ENCODE assay signal across 8 mouse cellular contexts in genomic region chr7:80269751-80270255, GRCm38 (mm10). TPM values are rescaled to one million over a fixed set of nuclear protein-coding genes. Genes with fewer than 3 reads are reported as not detected.
DNase-seq lines count a peak whose midpoint lies in the region; ATAC-seq and TF ChIP-seq lines count a peak whose summit lies in the region.

No protein-coding gene starts in this region.

- intact Hi-C loops in left cerebral cortex, postnatal 4 days (cut with DNase I), result no loop called here

- H3K9me3 ChIP-seq in forebrain, postnatal 0 days (ENCODE audit: low read length), result peaks cover 3% of the 10 kb centered on the region; the same call in 1 of the 2 replicates
- peaks cover 11% of the 10 kb centered on the region for H3K9me3 ChIP-seq in limb, embryonic 12.5 days
- H3K9me3 ChIP-seq in midbrain, embryonic 14.5 days (ENCODE audit: control insufficient read depth, low read length), result peaks cover 8% of the 10 kb centered on the region; the same call in 1 of the 2 replicates

- ATAC-seq in forebrain, postnatal 0 days, result peak; percentile 59
- ATAC-seq in limb, embryonic 12.5 days (ENCODE audit: insufficient number of reproducible peaks, insufficient read depth, low FRiP score, low TSS enrichment, low read depth), result peak; percentile 29; the same call in 1 of the 2 replicates
- peak; percentile 71 for ATAC-seq in midbrain, embryonic 14.5 days (ENCODE audit: low FRiP score, low TSS enrichment)

- 4% methylated on average over 23 of the region's 23 CpGs for WGBS in forebrain, postnatal 0 days
- under 1% methylated on average over 23 of the region's 23 CpGs for WGBS in limb, embryonic 12.5 days
- under 1% methylated on average over 23 of the region's 23 CpGs for WGBS in midbrain, embryonic 14.5 days

- H3K27ac ChIP-seq in forebrain, postnatal 0 days (ENCODE audit: low read depth, low read length), result peak overlapping the region; percentile 81
- H3K27ac ChIP-seq in limb, embryonic 12.5 days, result no peak overlapping the region
- peak overlapping the region; percentile 74 for H3K27ac ChIP-seq in midbrain, embryonic 14.5 days (replicated peaks; ENCODE audit: low read depth, low read length)

- peaks cover 20% of the 10 kb centered on the region for H3K4me1 ChIP-seq in forebrain, postnatal 0 days (ENCODE audit: insufficient read depth)
- H3K4me1 ChIP-seq in limb, embryonic 12.5 days (replicated peaks), result peaks cover 14% of the 10 kb centered on the region
- peaks cover 16% of the 10 kb centered on the region for H3K4me1 ChIP-seq in midbrain, embryonic 14.5 days (ENCODE audit: control insufficient read depth, insufficient read depth, low read length)

- no peak for TF ChIP-seq CTCF in forebrain, postnatal 0 days (IDR thresholded peaks at IDR 0.05; ENCODE audit: low read depth)

- DNase-seq in left cerebral cortex, postnatal 4 days, result peak; percentile 51
- no peak for DNase-seq in left cerebral cortex, adult 9 months (ENCODE audit: low spot score in 2 of 2)
- DNase-seq in brain, adult 2 months (ENCODE audit: low read depth, low spot score), result peak; percentile 59
- DNase-seq in forebrain, postnatal 0 days, result no peak
- DNase-seq in midbrain, embryonic 14.5 days, result no peak
- no peak for DNase-seq in B cell, adult 2 months
- DNase-seq in spleen, postnatal 14 days (ENCODE audit: low spot score in 2 of 2), result no peak

- H3K4me3 ChIP-seq in forebrain, postnatal 0 days (ENCODE audit: low read depth, low read length), result peak overlapping the region; percentile 78
- peak overlapping the region; percentile 75 for H3K4me3 ChIP-seq in limb, embryonic 12.5 days (replicated peaks)
- peak overlapping the region; percentile 85 for H3K4me3 ChIP-seq in midbrain, embryonic 14.5 days (replicated peaks; ENCODE audit: low read depth, low read length)

- peaks cover 38% of the 10 kb centered on the region for H3K36me3 ChIP-seq in forebrain, postnatal 0 days (ENCODE audit: insufficient read depth)
- H3K36me3 ChIP-seq in limb, embryonic 12.5 days, result peaks cover 47% of the 10 kb centered on the region
- H3K36me3 ChIP-seq in midbrain, embryonic 14.5 days (ENCODE audit: control insufficient read depth, insufficient read depth, low read length), result peaks cover 46% of the 10 kb centered on the region

- H3K4me2 ChIP-seq in forebrain, postnatal 0 days (ENCODE audit: low read depth), result peak overlapping the region; percentile 90
- H3K4me2 ChIP-seq in limb, embryonic 12.5 days, result peak overlapping the region; percentile 95
- H3K4me2 ChIP-seq in midbrain, embryonic 14.5 days (ENCODE audit: low read length), result peak overlapping the region; percentile 89

- H3K9ac ChIP-seq in forebrain, postnatal 0 days, result peak overlapping the region; percentile 81
- H3K9ac ChIP-seq in limb, embryonic 12.5 days (replicated peaks), result peak overlapping the region; percentile 74
- H3K9ac ChIP-seq in midbrain, embryonic 14.5 days (replicated peaks; ENCODE audit: low read length), result peak overlapping the region; percentile 88

- H3K27me3 ChIP-seq in forebrain, postnatal 0 days (ENCODE audit: insufficient read depth, low read length), result no peaks in the 10 kb centered on the region
- no peaks in the 10 kb centered on the region for H3K27me3 ChIP-seq in limb, embryonic 12.5 days
- no peaks in the 10 kb centered on the region for H3K27me3 ChIP-seq in midbrain, embryonic 14.5 days (ENCODE audit: control insufficient read depth, insufficient read depth, low read length)

RNA-seq across cellular contexts. Expression of gene Vps33b, which starts 0.4 kb away (rescaled TPM):
- 10 to 100 TPM; 34.1 to 36.0 TPM for total RNA-seq in left cerebral cortex, postnatal 4 days (2021)
- total RNA-seq in forebrain, postnatal 0 days (2014; rRNA removed), result 37.5 and 41.0 TPM in 2 replicates
- polyA plus RNA-seq in forebrain, postnatal 0 days (2015; fragmentation: Nextera tagmentation; extraction: Ambion mirVana), result 8.3 and 15.0 TPM in 2 replicates
- 12.6 and 13.7 TPM in 2 replicates for polyA plus RNA-seq in limb, embryonic 12.5 days (2016; fragmentation: Nextera tagmentation; extraction: Ambion mirVana)
- polyA plus RNA-seq in midbrain, embryonic 14.5 days (2014; fragmentation: Nextera tagmentation; extraction: Ambion mirVana), result 18.8 and 21.9 TPM in 2 replicates

RNA-seq across cellular contexts. Expression of gene Ngrn, which starts 8.8 kb away (rescaled TPM):
- total RNA-seq in left cerebral cortex, postnatal 4 days (2021), result 10 to 100 TPM; 41.6 to 42.7 TPM
- 67.2 and 74.9 TPM in 2 replicates for total RNA-seq in forebrain, postnatal 0 days (2014; rRNA removed)
- 71.4 and 72.0 TPM in 2 replicates for polyA plus RNA-seq in forebrain, postnatal 0 days (2015; fragmentation: Nextera tagmentation; extraction: Ambion mirVana)
- polyA plus RNA-seq in limb, embryonic 12.5 days (2016; fragmentation: Nextera tagmentation; extraction: Ambion mirVana), result 50.3 and 53.7 TPM in 2 replicates
- 67.3 and 70.8 TPM in 2 replicates for polyA plus RNA-seq in midbrain, embryonic 14.5 days (2014; fragmentation: Nextera tagmentation; extraction: Ambion mirVana)

RNA-seq across cellular contexts. Expression of gene Ttll13, which starts 23.6 kb away (rescaled TPM):
- 1 to 10 TPM; 1.1 to 2.2 TPM for total RNA-seq in left cerebral cortex, postnatal 4 days (2021)
- total RNA-seq in forebrain, postnatal 0 days (2014; rRNA removed), result 0.48 and 2.0 TPM in 2 replicates
- 1.4 and 1.5 TPM in 2 replicates for polyA plus RNA-seq in forebrain, postnatal 0 days (2015; fragmentation: Nextera tagmentation; extraction: Ambion mirVana)
- polyA plus RNA-seq in limb, embryonic 12.5 days (2016; fragmentation: Nextera tagmentation; extraction: Ambion mirVana), result 0.41 and 0.79 TPM in 2 replicates
- polyA plus RNA-seq in midbrain, embryonic 14.5 days (2014; fragmentation: Nextera tagmentation; extraction: Ambion mirVana), result 1.2 and 2.2 TPM in 2 replicates

RNA-seq across cellular contexts. Expression of gene Prc1, which starts 24.4 kb away (rescaled TPM):
- 10 to 100 TPM; 16.5 to 18.0 TPM for total RNA-seq in left cerebral cortex, postnatal 4 days (2021)
- 12.2 and 17.1 TPM in 2 replicates for total RNA-seq in forebrain, postnatal 0 days (2014; rRNA removed)
- polyA plus RNA-seq in forebrain, postnatal 0 days (2015; fragmentation: Nextera tagmentation; extraction: Ambion mirVana), result 19.0 and 23.9 TPM in 2 replicates
- 133 and 144 TPM in 2 replicates for polyA plus RNA-seq in limb, embryonic 12.5 days (2016; fragmentation: Nextera tagmentation; extraction: Ambion mirVana)
- 25.4 and 47.7 TPM in 2 replicates for polyA plus RNA-seq in midbrain, embryonic 14.5 days (2014; fragmentation: Nextera tagmentation; extraction: Ambion mirVana)

RNA-seq across cellular contexts. Expression of gene Gdpgp1, which starts 37.1 kb away (rescaled TPM):
- total RNA-seq in left cerebral cortex, postnatal 4 days (2021), result 1 to 10 TPM; 4.6 to 5.1 TPM
- 4.1 and 5.8 TPM in 2 replicates for total RNA-seq in forebrain, postnatal 0 days (2014; rRNA removed)
- polyA plus RNA-seq in forebrain, postnatal 0 days (2015; fragmentation: Nextera tagmentation; extraction: Ambion mirVana), result 1.3 and 2.6 TPM in 2 replicates
- polyA plus RNA-seq in limb, embryonic 12.5 days (2016; fragmentation: Nextera tagmentation; extraction: Ambion mirVana), result 3.2 and 3.7 TPM in 2 replicates
- 4.0 TPM in 2 replicates for polyA plus RNA-seq in midbrain, embryonic 14.5 days (2014; fragmentation: Nextera tagmentation; extraction: Ambion mirVana)

Comparison
In these comparisons a context has a peak if more than half of its experiments do, and no peak if none do; other contexts are left out.
1. DNase-seq: peak in left cerebral cortex, postnatal 4 days (single experiment) and brain, adult 2 months (single experiment); none in left cerebral cortex, adult 9 months (0 of 2), forebrain, postnatal 0 days (single experiment), midbrain, embryonic 14.5 days (single experiment), B cell, adult 2 months (0 of 2) and spleen, postnatal 14 days (0 of 2).
2. Peak in every context shown above with its lines, with median percentiles within 50 percentile points of each other: ATAC-seq, H3K4me2 ChIP-seq, H3K4me3 ChIP-seq and H3K9ac ChIP-seq.